Mouse (Mus musculus): ENCODE measurements around the gene Uba52.

- TF ChIP-seq CTCF (IDR thresholded peaks at IDR 0.05): no peak
- TF ChIP-seq EP300 (IDR thresholded peaks at IDR 0.05): no peak
Observed at GRCm38 (mm10) chr8:70488931-70489470, 21.6 kb downstream of the Uba52 start.
